Mouse (Mus musculus) megakaryocyte, embryonic 14.5 days (primary cell): ENCODE data around the gene Gtf2a1l.

Experiments
- FLI1 ChIP-seq: IDR thresholded peaks from 2 replicates; pipeline ENCODE4 v1.6.1; 2012; ENCODE audit warnings: low read length, inconsistent platforms, mixed read lengths
- GATA1 ChIP-seq: IDR thresholded peaks from 3 replicates; pipeline ENCODE4 v1.6.1; 2012; ENCODE audit warnings: mixed read lengths, low read length, inconsistent platforms, borderline replicate concordance

- TF ChIP-seq GATA1 (no peak), FLI1 (no peak)
Observed at GRCm38 (mm10) chr17:88702345-88702744, 33.9 kb downstream of the Gtf2a1l start.
